Mouse (Mus musculus) liver, embryonic 16.5 days (tissue): Measurements from ENCODE around the gene Dbp. TPM values are rescaled to one million over a fixed set of nuclear protein-coding genes. Genes with fewer than 3 reads are reported as not detected.
A peak's percentile ranks its signal among the peaks of the same experiment; 100 is the strongest.

Experiments
- ATAC-seq: fragments of 200-750 bp; cut with Nextera tagmentation; 2 replicates; pipeline ENCODE4 v1.8.0; 2017; ENCODE audit warnings: low read depth, mild to moderate bottlenecking, moderate number of reproducible peaks, moderate library complexity
- H3K27ac ChIP-seq: fragments of 300-500 bp; sonication (generic); 2 replicates; pipeline ENCODE4 v1.5.1; 2014; ENCODE audit warnings: mild to moderate bottlenecking, low read length
- H3K27me3 ChIP-seq: fragments of 300-500 bp; sonication (generic); 2 replicates; pipeline ENCODE4 v1.6.1; 2014; ENCODE audit warnings: low read depth, low read length, mixed read lengths; ENCODE audit not compliant: control insufficient read depth, insufficient read depth
- H3K36me3 ChIP-seq: fragments of 300-500 bp; sonication (generic); 2 replicates; pipeline ENCODE4 v1.6.1; 2014; ENCODE audit warnings: mild to moderate bottlenecking; ENCODE audit not compliant: control insufficient read depth, insufficient read depth
- H3K4me1 ChIP-seq: fragments of 300-500 bp; sonication (generic); 2 replicates; pipeline ENCODE4 v1.6.1; 2014; ENCODE audit warnings: low read depth, low read length, mixed read lengths; ENCODE audit not compliant: control insufficient read depth
- H3K4me2 ChIP-seq: fragments of 300-500 bp; sonication (generic); 2 replicates; pipeline ENCODE4 v1.6.1; 2014; ENCODE audit warnings: low read depth, low read length, mixed read lengths
- H3K4me3 ChIP-seq: fragments of 300-500 bp; sonication (generic); 2 replicates; pipeline ENCODE4 v1.5.1; 2014; ENCODE audit warnings: low read depth, mild to moderate bottlenecking, low read length
- H3K9ac ChIP-seq: fragments of 300-500 bp; sonication (generic); 2 replicates; pipeline ENCODE4 v1.6.1; 2014; ENCODE audit warnings: low read depth, low read length
- H3K9me3 ChIP-seq: fragments of 300-500 bp; sonication (generic); replicated peaks from 2 replicates; pipeline ENCODE4 v1.6.1; 2016; ENCODE audit warnings: low read length; ENCODE audit not compliant: control insufficient read depth
- WGBS: fragments of 180-500 bp; shearing (Covaris S2); extraction: QIAGEN DNeasy Blood & Tissue Kit; methylation state at CpG from one replicate; pipeline ENCODE4 v1.1.7; 2014; ENCODE audit not compliant: insufficient replicate concordance; 5-methylcytosine and 5-hydroxymethylcytosine counted together
- polyA plus RNA-seq: library from polyadenylated mRNA; unstranded; fragments of >200 nt; fragmentation: Nextera tagmentation; extraction: Ambion mirVana; gene quantifications from 2 replicates; pipeline ENCODE4 v1.2.1, GENCODE M21; 2015

Gene Dbp
- polyA plus RNA-seq, 1 experiment from 2014 or later = 0.32 TPM

DNA sequence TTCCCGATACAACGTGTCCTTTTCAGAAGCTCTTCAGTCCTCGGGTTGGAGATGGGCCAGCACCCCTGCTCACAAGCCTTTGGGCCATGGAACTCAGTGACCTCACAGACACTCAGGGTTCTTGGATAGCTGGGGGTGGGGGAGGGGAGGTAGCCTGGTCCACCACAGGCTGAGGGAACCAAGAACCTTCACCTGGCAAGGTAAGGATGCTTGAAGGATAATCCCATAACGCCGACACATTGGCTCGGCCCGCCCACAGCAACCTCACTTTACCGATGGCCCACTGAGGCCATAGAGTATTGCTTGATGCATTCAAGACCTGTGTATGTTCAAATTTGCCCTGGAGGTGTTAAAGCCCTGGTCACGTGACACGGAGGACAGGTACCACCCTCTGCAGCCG is 20.8 kb downstream of the Dbp start, which contains the start of gene Spaca4:
Gene Spaca4 (minus strand): TSS at position 101 of the 400 bp plus-strand sequence.
- 79% methylated on average over 11 of the region's 11 CpGs for WGBS
- Histone ChIP-seq H3K36me3 (peaks cover 20% of the 10 kb centered on the region), H3K4me3 (no peak within 1 kb of the TSS), H3K27me3 (no peaks in the 10 kb centered on the region), H3K4me2 (no peak within 1 kb of the TSS), H3K27ac (no peak within 1 kb of the TSS), H3K9ac (no peak within 1 kb of the TSS), H3K9me3 (no peaks in the 10 kb centered on the region), H3K4me1 (peaks cover 3% of the 10 kb centered on the region)
- ATAC-seq = no peak

DNA sequence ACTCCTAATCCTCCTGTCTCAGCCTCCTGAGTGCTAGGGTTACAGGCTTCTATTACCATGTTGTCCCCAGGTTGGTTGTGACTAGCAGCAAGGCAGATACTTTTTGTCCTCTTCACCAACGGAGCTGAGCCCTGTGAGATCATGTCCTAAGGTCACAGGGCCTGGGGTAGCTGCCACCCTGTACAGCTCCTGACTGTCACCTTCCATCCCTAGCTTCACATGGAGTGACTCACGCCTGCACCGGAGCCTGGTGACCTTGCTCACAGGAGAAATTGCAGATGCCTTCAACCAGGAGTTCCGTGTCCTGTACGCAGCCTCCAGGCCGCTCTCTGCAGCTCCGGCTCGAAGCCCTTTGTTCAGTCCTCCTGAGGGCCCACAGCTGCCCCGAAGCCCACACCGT is 21.5 kb downstream of the Dbp start:
- no peaks in the 10 kb centered on the region; the same call in 1 of the 2 replicates for H3K4me1 ChIP-seq
- 82% methylated on average over 10 of the region's 10 CpGs for WGBS
- no peaks in the 10 kb centered on the region for H3K9me3 ChIP-seq
- no peak overlapping the region for H3K4me2 ChIP-seq
- H3K9ac ChIP-seq = no peak overlapping the region
- H3K27ac ChIP-seq = no peak overlapping the region
- peaks cover 14% of the 10 kb centered on the region; the same call in 1 of the 2 replicates for H3K36me3 ChIP-seq
- H3K27me3 ChIP-seq = no peaks in the 10 kb centered on the region
- ATAC-seq = no peak
- H3K4me3 ChIP-seq = no peak overlapping the region

DNA sequence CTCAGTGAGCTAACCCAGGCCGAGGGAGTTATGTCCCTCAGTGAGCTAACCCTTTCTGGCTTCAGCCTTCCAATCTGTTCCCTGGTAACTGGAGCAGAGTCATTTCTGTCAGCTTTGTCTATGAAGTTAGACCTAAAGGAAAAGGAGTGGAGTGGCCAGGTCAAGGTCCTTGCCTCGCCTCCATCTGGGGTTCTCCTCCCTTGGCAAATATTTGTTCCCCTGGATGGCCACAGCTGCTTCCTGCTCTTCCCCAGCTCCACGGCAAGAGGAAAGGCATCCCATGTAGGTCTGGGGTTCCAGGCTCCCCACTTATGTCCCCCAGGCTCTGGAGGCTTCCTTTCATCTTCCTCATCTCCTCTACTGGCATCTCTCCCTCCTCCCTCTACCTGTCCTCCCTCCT is 22.7 kb downstream of the Dbp start:
- WGBS = 63% methylated on average over 3 of the region's 3 CpGs
- no peak overlapping the region for H3K9ac ChIP-seq
- H3K27ac ChIP-seq = no peak overlapping the region
- H3K27me3 ChIP-seq = no peaks in the 10 kb centered on the region
- H3K9me3 ChIP-seq = no peaks in the 10 kb centered on the region
- no peak for ATAC-seq
- no peak overlapping the region for H3K4me3 ChIP-seq
- peaks cover 14% of the 10 kb centered on the region; the same call in 1 of the 2 replicates for H3K36me3 ChIP-seq
- no peak overlapping the region for H3K4me2 ChIP-seq
- no peaks in the 10 kb centered on the region; the same call in 1 of the 2 replicates for H3K4me1 ChIP-seq

DNA sequence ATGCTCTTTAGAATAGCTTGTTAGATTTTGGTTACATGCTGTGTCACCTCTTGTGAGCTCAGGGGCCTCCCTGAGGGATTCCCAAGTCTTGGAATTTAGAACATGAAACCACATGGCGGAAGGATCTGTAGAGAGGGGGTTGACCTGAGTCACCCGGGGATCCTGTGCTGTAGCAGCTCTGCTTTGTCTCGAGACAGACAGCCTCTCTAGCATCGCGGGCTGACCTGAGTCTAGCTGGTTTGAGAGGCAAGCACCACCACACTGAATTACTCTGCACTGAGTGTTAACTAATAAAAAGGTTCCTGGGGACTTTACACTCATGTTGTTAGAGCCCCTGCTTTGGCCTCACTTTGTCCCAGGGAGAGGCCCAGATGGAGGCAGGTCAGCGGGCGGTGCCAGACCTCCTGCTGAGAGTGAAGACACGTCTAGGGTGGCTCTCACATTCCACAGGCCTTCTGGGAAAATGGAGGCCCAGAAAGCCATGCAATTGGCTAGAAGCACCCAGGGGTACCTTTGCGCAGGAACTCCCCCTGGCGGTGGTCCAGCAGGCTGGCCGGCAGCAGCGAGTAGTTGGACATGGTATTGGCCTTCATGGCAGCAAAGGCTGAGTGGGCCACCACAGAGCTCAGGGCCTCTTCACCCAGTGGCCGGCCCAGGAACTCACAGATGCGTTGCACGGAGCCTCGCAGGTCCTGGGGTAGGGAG is 26.0 kb downstream of the Dbp start:
- Histone ChIP-seq H3K4me2 (no peak overlapping the region), H3K27ac (no peak overlapping the region), H3K9ac (no peak overlapping the region)

DNA sequence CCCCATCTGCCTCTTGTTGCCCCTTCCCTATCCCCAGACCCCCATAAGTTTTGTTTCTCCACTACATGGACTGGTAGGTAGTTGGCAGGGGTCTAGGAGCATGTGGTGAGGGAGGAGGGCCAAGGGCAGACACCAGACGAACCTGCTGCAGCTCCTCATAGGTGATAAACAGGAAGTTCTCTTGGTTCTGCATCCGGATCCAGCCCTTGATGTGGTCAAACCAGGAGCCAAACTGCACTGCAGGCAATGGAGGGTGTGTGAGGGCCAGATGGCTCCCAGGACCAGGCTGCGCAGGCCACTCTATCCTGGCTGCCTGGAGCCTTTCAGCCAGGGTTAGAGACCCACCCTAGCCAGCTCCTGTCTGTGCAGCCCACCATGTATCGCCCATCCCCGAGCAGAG is 28.6 kb downstream of the Dbp start:
- no peaks in the 10 kb centered on the region for H3K9me3 ChIP-seq
- no peaks in the 10 kb centered on the region; the same call in 1 of the 2 replicates for H3K4me1 ChIP-seq
- WGBS = 53% methylated on average over 5 of the region's 5 CpGs
- no peak overlapping the region for H3K9ac ChIP-seq
- no peak overlapping the region for H3K4me2 ChIP-seq
- no peak for ATAC-seq
- no peak overlapping the region for H3K4me3 ChIP-seq
- H3K36me3 ChIP-seq = no peaks in the 10 kb centered on the region
- no peak overlapping the region for H3K27ac ChIP-seq
- H3K27me3 ChIP-seq = no peaks in the 10 kb centered on the region

More for the DNA sequence above, 26.0 kb downstream of the Dbp start:
- Histone ChIP-seq H3K4me1 (no peaks in the 10 kb centered on the region; the same call in 1 of the 2 replicates), H3K4me3 (no peak overlapping the region), H3K27me3 (no peaks in the 10 kb centered on the region), H3K36me3 (no peaks in the 10 kb centered on the region), H3K9me3 (no peaks in the 10 kb centered on the region)
- no peak for ATAC-seq
- 25% methylated on average over 16 of the region's 16 CpGs for WGBS

DNA sequence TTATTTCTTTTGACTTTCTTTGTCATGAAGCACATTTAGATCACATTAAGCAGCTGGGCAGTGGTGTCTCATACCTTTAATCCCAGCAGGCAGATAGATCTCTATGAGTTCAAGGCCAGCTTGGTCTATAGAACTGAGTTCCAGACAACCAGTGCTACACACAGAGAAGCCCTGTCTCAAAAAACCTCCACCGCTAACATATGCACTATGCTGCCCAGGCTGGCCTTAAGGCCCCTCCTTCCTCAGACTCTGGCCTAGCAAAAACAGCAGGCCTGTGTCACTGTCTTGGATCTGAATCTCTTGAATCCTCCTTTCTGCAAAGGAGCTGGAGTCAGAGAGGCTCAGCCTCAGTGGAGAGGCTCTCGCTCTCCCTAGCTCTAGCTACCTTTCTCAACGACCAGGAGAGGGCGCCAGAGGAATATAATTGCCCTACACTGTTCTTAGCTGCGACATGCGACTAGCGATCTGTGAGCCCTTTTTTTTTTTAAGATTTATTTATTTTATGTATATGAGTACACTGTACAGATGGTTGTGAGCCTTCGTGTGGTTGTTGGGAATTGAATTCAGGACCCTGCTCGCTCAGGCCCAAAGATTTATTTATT is 34.4 kb downstream of the Dbp start:
- H3K27ac ChIP-seq = no peak overlapping the region
- no peak overlapping the region for H3K4me2 ChIP-seq
- no peaks in the 10 kb centered on the region for H3K4me1 ChIP-seq
- no peaks in the 10 kb centered on the region for H3K27me3 ChIP-seq
- H3K9me3 ChIP-seq = no peaks in the 10 kb centered on the region
- H3K9ac ChIP-seq = no peak overlapping the region
- ATAC-seq = peak; percentile 58; the same call in 1 of the 2 replicates
- no peak overlapping the region for H3K4me3 ChIP-seq
- H3K36me3 ChIP-seq = no peaks in the 10 kb centered on the region
- 7% methylated on average over 9 of the region's 9 CpGs for WGBS

DNA sequence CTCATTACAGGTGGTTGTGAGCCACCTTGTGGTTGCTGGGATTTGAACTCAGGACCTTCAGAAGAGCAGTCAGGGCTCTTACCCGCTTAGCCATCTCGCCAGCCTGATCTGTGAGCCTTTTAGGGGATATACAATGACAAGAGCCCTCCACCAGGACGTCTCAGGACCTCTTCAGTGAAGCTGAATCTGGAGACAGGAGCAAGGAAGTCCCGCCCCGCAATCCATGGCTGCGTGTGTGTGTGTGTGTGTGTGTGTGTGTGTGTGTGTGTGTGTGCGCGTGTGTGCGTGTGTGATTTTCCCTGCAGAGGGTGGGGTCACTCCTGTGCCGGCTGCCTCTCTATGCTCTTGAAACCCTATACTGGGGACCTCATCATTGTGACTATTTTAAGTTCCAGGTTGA is 34.9 kb downstream of the Dbp start:
- H3K9ac ChIP-seq = no peak overlapping the region
- WGBS = 64% methylated on average over 10 of the region's 10 CpGs
- H3K36me3 ChIP-seq = no peaks in the 10 kb centered on the region
- no peaks in the 10 kb centered on the region for H3K27me3 ChIP-seq
- no peaks in the 10 kb centered on the region for H3K4me1 ChIP-seq
- H3K9me3 ChIP-seq = no peaks in the 10 kb centered on the region
- H3K27ac ChIP-seq = no peak overlapping the region
- no peak overlapping the region for H3K4me3 ChIP-seq
- ATAC-seq = no peak
- no peak overlapping the region for H3K4me2 ChIP-seq

DNA sequence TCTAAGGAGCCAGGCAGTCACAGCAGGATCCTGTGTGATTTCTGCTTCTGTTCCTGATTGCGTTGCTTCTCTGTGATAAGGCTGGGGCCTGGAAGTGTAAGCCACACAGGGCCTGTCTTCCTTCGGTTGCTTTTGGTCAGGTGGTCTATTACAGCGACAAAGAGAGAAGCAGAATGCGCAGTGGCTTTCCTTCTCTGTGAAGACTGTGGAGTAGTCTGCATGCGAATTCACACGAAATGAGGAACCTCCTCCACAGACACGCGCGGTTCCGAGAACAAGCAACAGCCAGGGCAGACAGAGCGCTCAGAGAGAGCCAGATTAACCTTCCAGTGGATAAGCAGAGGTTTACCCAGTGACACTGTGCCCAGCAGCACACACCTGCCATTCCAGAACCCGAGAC is 36.4 kb downstream of the Dbp start:
- no peak for ATAC-seq
- Histone ChIP-seq H3K9me3 (no peaks in the 10 kb centered on the region), H3K36me3 (no peaks in the 10 kb centered on the region), H3K27me3 (no peaks in the 10 kb centered on the region), H3K27ac (no peak overlapping the region), H3K9ac (no peak overlapping the region), H3K4me1 (no peaks in the 10 kb centered on the region), H3K4me2 (no peak overlapping the region), H3K4me3 (no peak overlapping the region)
- 27% methylated on average over 12 of the region's 12 CpGs for WGBS

DNA sequence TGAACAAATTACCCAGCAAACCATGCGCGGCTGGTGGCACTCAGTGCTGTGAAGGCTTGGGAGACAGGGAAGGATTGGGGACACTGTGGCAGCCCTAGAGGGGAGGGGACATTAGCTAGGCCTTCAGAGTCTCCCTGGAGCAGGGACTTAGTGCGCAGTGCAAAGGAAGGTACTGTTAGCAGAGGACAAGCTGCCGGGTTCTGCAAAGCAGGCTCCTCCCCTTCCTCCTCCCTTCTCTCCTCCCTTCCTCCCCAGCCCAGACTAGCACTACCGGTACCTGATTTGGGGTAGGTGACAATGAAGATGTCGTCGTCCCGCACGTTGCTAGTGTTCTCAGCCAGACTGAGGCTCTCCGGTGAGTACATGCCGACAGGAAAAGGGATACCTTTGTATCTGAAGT is 36.9 kb downstream of the Dbp start:
- Histone ChIP-seq H3K9me3 (no peaks in the 10 kb centered on the region), H3K4me2 (peak overlapping the region; percentile 35; the same call in 1 of the 2 replicates), H3K36me3 (no peaks in the 10 kb centered on the region), H3K27ac (no peak overlapping the region), H3K27me3 (no peaks in the 10 kb centered on the region), H3K9ac (no peak overlapping the region), H3K4me1 (no peaks in the 10 kb centered on the region), H3K4me3 (peak overlapping the region; percentile 1; the same call in 1 of the 2 replicates)
- 21% methylated on average over 11 of the region's 11 CpGs for WGBS
- no peak for ATAC-seq
